Mouse (Mus musculus) ES-Bruce4 (cell line): ENCODE data around the gene Gm11634. TPM values are rescaled to one million over a fixed set of nuclear protein-coding genes. Genes with fewer than 3 reads are reported as not detected.
"Not testable (repeated sequence)": the region's sequence is repeated elsewhere in the genome, so short reads cannot be mapped to it uniquely, and the experiment has no call there.

ENCODE experiments used
- H3K27ac ChIP-seq: 2 replicates; pipeline ENCODE4 v1.5.1; 2012; ENCODE audit warnings: low read length, inconsistent platforms; ENCODE audit not compliant: insufficient read depth
- H3K27me3 ChIP-seq: 2 replicates; pipeline ENCODE4 v1.6.1; 2012; ENCODE audit warnings: mild to moderate bottlenecking, low read length, inconsistent platforms; ENCODE audit not compliant: control insufficient read depth, poor library complexity, insufficient read depth, severe bottlenecking
- H3K36me3 ChIP-seq: 2 replicates; pipeline ENCODE4 v1.6.1; 2012; ENCODE audit warnings: inconsistent platforms, mild to moderate bottlenecking, low read length, moderate library complexity; ENCODE audit not compliant: control insufficient read depth, poor library complexity, insufficient read depth, severe bottlenecking
- H3K4me1 ChIP-seq: one replicate; pipeline ENCODE4 v1.8.1; 2011; ENCODE audit warnings: low read length; ENCODE audit not compliant: control insufficient read depth, insufficient read depth
- H3K4me3 ChIP-seq: 2 replicates; pipeline ENCODE4 v1.5.1; 2011; ENCODE audit warnings: low read depth, mild to moderate bottlenecking, low read length
- H3K9ac ChIP-seq: 2 replicates; pipeline ENCODE4 v1.6.1; 2012; ENCODE audit warnings: low read depth, mild to moderate bottlenecking, inconsistent platforms; ENCODE audit not compliant: poor library complexity, severe bottlenecking
- H3K9me3 ChIP-seq: replicated peaks from 2 replicates; pipeline ENCODE4 v1.6.1; 2012; ENCODE audit warnings: mild to moderate bottlenecking, low read length, inconsistent platforms; ENCODE audit not compliant: control insufficient read depth, poor library complexity, insufficient read depth, severe bottlenecking
- CTCF ChIP-seq: IDR thresholded peaks from one replicate; pipeline ENCODE4 v1.8.1; 2011; ENCODE audit warnings: low read depth, low read length
- EP300 ChIP-seq: IDR thresholded peaks from 2 replicates; pipeline ENCODE4 v1.6.1; 2011; ENCODE audit warnings: low read depth, low read length; ENCODE audit not compliant: insufficient read depth
- POLR2A ChIP-seq: IDR thresholded peaks from one replicate; pipeline ENCODE4 v1.8.1; 2011; ENCODE audit warnings: low read length; ENCODE audit not compliant: insufficient read depth
- polyA plus RNA-seq: library from polyadenylated mRNA; stranded (reverse); fragments of >200 nt; gene quantifications from 2 replicates; pipeline ENCODE4 v1.2.4, GENCODE M21; 2011; ENCODE audit warnings: low read depth; ENCODE audit not compliant: missing spikeins, insufficient read depth, insufficient read length

Gene Gm11634
- polyA plus RNA-seq, 1 experiment = not detected

DNA sequence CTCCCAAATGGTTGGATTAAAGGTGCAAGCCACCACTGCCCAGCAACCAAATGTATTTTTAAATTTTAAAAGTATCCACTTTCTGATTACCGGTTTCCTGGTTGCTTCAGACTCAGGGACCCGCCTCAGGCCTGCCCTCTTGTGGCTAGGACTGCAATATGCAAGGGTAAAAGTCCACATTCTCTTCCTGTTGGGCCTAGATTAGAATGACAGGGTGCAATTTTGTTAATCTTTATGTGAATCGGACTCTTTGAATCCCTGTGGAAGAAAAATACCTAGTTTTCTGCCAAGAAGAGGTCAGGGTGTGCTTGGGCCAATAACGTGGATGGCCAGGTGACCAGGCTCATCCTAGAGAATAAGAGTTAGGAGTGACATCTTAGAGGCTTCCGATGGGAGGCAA, 9.6 kb downstream of the Gm11634 start:
- TF ChIP-seq POLR2A = no peak
- TF ChIP-seq CTCF = peak; percentile 72
- no peak for TF ChIP-seq EP300
- Histone ChIP-seq H3K36me3 (no peaks in the 10 kb centered on the region), H3K27me3 (no peaks in the 10 kb centered on the region), H3K4me3 (no peak overlapping the region), H3K27ac (peak overlapping the region; percentile 21), H3K9me3 (no peaks in the 10 kb centered on the region), H3K4me1 (peaks cover 3% of the 10 kb centered on the region), H3K9ac (peak overlapping the region; percentile 1; the same call in 1 of the 2 replicates)

DNA sequence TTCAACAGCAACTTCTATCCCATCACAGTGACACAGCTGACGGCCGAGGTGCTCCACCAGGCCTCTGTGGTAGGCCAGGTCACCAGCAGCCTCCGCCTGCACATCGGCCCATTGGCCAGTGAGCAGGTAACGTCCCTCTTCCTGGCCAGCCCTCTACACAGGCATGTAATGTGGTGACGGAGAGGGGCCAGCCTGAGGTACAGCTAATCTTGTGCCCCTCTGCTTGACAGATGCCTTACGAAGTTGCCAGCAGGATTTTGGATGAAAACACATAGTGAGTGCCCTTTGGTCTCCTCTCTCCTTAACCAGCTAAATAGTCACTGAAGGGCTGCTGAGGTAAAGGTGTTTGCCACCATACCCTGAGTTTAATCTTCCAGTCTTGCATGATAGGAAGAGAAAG, 10.2 kb downstream of the Gm11634 start:
- Histone ChIP-seq H3K4me3 (no peak overlapping the region), H3K4me1 (peaks cover 3% of the 10 kb centered on the region), H3K27me3 (no peaks in the 10 kb centered on the region), H3K36me3 (no peaks in the 10 kb centered on the region), H3K9me3 (no peaks in the 10 kb centered on the region), H3K9ac (no peak overlapping the region), H3K27ac (0 out of 2 replicates have a peak overlapping the region, but pooled peaks have one; percentile 21)
- TF ChIP-seq POLR2A (no peak), EP300 (no peak), CTCF (no peak)

DNA sequence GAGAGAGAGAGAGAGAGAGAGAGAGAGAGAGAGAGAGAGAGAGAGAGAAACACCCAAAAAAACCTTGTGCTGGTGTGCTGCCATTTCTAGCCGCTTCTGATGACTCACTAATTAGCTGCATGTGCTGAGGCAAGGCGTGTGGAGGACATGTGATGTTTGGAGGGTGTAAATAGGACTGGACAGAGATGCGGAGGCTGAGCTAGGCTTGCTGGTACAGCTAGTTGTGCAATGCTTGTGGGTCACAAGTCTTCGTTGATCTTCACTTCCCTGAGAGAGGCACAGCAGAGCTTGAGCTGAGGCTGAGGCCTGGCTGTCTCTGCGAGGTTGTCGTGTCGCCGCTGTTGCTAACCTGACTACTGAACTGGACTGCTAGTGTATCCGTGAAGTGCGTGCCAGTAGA, 11.4 kb downstream of the Gm11634 start:
- TF ChIP-seq EP300 (no peak), POLR2A (no peak)
- no peak overlapping the region for H3K9ac ChIP-seq
- no peak overlapping the region for H3K4me3 ChIP-seq

DNA sequence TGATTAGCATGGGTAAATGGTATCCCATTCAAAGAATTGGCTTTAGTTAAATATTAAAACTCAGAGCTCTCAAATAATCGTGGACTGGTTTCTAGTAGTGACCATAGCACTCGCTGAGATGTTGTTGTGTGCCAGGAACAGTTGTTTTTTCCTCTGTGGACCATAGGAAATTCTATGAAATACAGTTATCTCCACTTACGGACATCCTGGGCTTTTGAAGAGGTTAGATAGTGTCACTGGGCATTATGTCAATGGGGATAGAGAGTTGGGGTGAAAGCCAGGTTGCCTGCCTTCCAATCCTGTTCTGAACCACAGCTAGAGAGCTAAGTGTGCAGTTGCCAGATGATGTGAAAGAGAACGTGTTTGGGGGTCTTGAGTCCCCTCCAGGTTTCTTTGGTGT, 13.3 kb downstream of the Gm11634 start:
- H3K27me3 ChIP-seq = no peaks in the 10 kb centered on the region
- H3K4me3 ChIP-seq = no peak overlapping the region
- TF ChIP-seq EP300 (no peak), POLR2A (no peak), CTCF (no peak)
- H3K36me3 ChIP-seq = no peaks in the 10 kb centered on the region
- H3K9ac ChIP-seq = no peak overlapping the region
- no peak overlapping the region for H3K27ac ChIP-seq
- H3K4me1 ChIP-seq = peaks cover 5% of the 10 kb centered on the region
- no peaks in the 10 kb centered on the region for H3K9me3 ChIP-seq

More for the DNA sequence above, 11.4 kb downstream of the Gm11634 start:
- Histone ChIP-seq H3K36me3 (no peaks in the 10 kb centered on the region), H3K9me3 (no peaks in the 10 kb centered on the region), H3K27me3 (no peaks in the 10 kb centered on the region), H3K27ac (no peak overlapping the region), H3K4me1 (peaks cover 7% of the 10 kb centered on the region)

DNA sequence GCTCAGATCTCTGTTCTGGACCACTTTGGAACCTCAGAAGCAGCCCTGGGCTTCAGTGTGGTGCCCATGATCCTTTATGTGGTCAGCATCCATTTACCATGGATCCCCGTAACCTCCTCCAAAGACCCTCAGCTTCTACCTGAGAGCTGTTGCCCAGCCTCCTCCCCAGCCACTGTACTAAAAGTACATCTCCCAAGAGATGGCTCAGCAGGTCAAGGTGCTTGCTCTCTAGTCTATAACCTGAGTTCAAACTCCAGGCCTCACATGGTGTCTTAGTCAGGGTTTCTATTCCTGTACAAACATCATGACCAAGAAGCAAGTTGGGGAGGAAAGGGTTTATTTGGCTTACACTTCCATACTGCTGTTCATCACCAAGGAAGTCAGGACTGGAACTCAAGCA, 14.0 kb downstream of the Gm11634 start:
- not testable (repeated sequence) for H3K4me1 ChIP-seq, H3K27me3 ChIP-seq, H3K27ac ChIP-seq, H3K9ac ChIP-seq, H3K9me3 ChIP-seq, H3K36me3 ChIP-seq, H3K4me3 ChIP-seq

DNA sequence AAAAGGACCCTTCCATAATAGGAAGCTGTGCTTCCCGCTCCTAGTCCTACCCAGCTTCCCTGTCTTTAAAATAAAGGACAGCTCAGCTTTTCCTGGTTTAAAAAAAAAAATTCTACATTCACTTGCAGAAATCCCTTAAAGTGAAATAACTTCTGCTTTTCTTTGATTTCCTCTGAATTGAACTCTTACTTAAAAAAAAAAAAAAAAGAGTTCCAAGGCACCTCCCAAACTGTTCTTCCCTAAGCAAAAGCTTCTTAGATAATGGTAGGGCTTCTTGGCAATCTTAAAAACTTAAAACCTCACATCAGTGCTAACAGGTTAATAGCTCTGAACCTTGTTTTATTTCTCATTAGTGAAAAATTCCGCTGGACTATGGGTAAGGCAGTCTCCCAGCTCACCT, 15.9 kb downstream of the Gm11634 start:
- peaks cover 5% of the 10 kb centered on the region for H3K4me1 ChIP-seq
- no peaks in the 10 kb centered on the region for H3K9me3 ChIP-seq
- H3K4me3 ChIP-seq = no peak overlapping the region
- TF ChIP-seq CTCF (no peak), EP300 (no peak), POLR2A (no peak)
- H3K36me3 ChIP-seq = peaks cover 15% of the 10 kb centered on the region
- H3K9ac ChIP-seq = 0 out of 2 replicates have a peak overlapping the region, but pooled peaks have one; percentile 56
- no peaks in the 10 kb centered on the region for H3K27me3 ChIP-seq
- no peak overlapping the region for H3K27ac ChIP-seq
